Mouse (Mus musculus): ENCODE measurements at regions not wholly inside any gene's neighbourhood (a gene's known extent, or its start where the extent isn't known, plus 50 kb on each side); places are given as distances from the start of the nearest gene placed in this dataset.
"Not testable (repeated sequence)": the region's sequence is repeated elsewhere in the genome, so short reads cannot be mapped to it uniquely, and the experiment has no call there.

- DNase-seq: no peak
Measured at GRCm38 (mm10) chr8:5523281-5523680, 418.1 kb upstream of the Slc10a2 start.

GRCm38 (mm10) chr8:5495861-5496260 lies 390.7 kb upstream of the Slc10a2 start:
- no peak for DNase-seq

- DNase-seq: no peak
Measured at GRCm38 (mm10) chr8:5490491-5490890, 385.3 kb upstream of the Slc10a2 start.

- no peak for DNase-seq
Measured at GRCm38 (mm10) chr8:5482938-5483337, 377.8 kb upstream of the Slc10a2 start.

- no peak for DNase-seq
Measured at GRCm38 (mm10) chr8:5472999-5473398, 367.8 kb upstream of the Slc10a2 start.

GRCm38 (mm10) chr8:5472582-5472981 lies 367.4 kb upstream of the Slc10a2 start:
- DNase-seq: no peak

- no peak for DNase-seq
Measured at GRCm38 (mm10) chr8:5457619-5458018, 352.5 kb upstream of the Slc10a2 start.

GRCm38 (mm10) chr8:5453469-5453868 lies 348.3 kb upstream of the Slc10a2 start:
- no peak for DNase-seq

- not testable (repeated sequence) for DNase-seq
Measured at GRCm38 (mm10) chr8:5442243-5442642, 337.1 kb upstream of the Slc10a2 start.

- DNase-seq: not testable (repeated sequence)
Measured at GRCm38 (mm10) chr8:5440404-5440803, 335.3 kb upstream of the Slc10a2 start.

- DNase-seq: no peak
Measured at GRCm38 (mm10) chr8:5439054-5439453, 333.9 kb upstream of the Slc10a2 start.

- DNase-seq: peak in 1 of 2 experiments; percentile 9
Measured at GRCm38 (mm10) chr8:5428303-5428971, 323.3 kb upstream of the Slc10a2 start.

- DNase-seq: not testable (repeated sequence)
Measured at GRCm38 (mm10) chr8:5416841-5417240, 311.7 kb upstream of the Slc10a2 start.

- no peak for DNase-seq
Measured at GRCm38 (mm10) chr8:5384851-5385250, 279.7 kb upstream of the Slc10a2 start.

- DNase-seq: no peak
Measured at GRCm38 (mm10) chr8:5378001-5378400, 272.9 kb upstream of the Slc10a2 start.

- DNase-seq: no peak
Measured at GRCm38 (mm10) chr8:5339953-5340352, 234.8 kb upstream of the Slc10a2 start.

GRCm38 (mm10) chr8:5314594-5314993 lies 209.4 kb upstream of the Slc10a2 start:
- no peak for DNase-seq

GRCm38 (mm10) chr8:5299982-5300381 lies 194.8 kb upstream of the Slc10a2 start:
- no peak for DNase-seq

GRCm38 (mm10) chr8:5297190-5297589 lies 192.0 kb upstream of the Slc10a2 start:
- no peak for DNase-seq

- no peak for DNase-seq
Measured at GRCm38 (mm10) chr8:5285708-5286161, 180.6 kb upstream of the Slc10a2 start.

- no peak for DNase-seq
Measured at GRCm38 (mm10) chr8:5283799-5284198, 178.6 kb upstream of the Slc10a2 start.

GRCm38 (mm10) chr8:5262316-5262715 lies 157.2 kb upstream of the Slc10a2 start:
- no peak for DNase-seq

- peak in 1 of 2 experiments; percentile 3 for DNase-seq
Measured at GRCm38 (mm10) chr8:5241871-5242270, 136.7 kb upstream of the Slc10a2 start.
